ENCODE assay signal across 9 mouse cellular contexts in genomic region chr10:90966821-90967220, GRCm38 (mm10).
A peak's percentile ranks its signal among the peaks of the same experiment; 100 is the strongest.
DNase-seq lines count a peak whose midpoint lies in the region; ATAC-seq and TF ChIP-seq lines count a peak whose summit lies in the region.
"Had no signal": no experiment of that assay in that cellular context is flagged by ENCODE, and none has a peak within 500 bp of the region (broad histone marks: within the 10 kb centered on the region; RNA-seq: fewer than 3 reads in every experiment).

No protein-coding gene starts in this region.

- ATAC-seq in heart, embryonic 11.5 days (replicated peaks; ENCODE audit: insufficient number of reproducible peaks, low FRiP score, low TSS enrichment) = peak; percentile 27; the same call in 1 of the 2 replicates
- no peak; the same call in 1 of the 2 replicates for ATAC-seq in heart, embryonic 12.5 days (ENCODE audit: insufficient number of reproducible peaks, low FRiP score)
- ATAC-seq in embryonic facial prominence, embryonic 13.5 days (ENCODE audit: insufficient number of reproducible peaks, insufficient read depth, low FRiP score, low TSS enrichment, low read depth) = no peak
- peak; percentile 32; the same call in 1 of the 2 replicates for ATAC-seq in midbrain, embryonic 14.5 days (ENCODE audit: low FRiP score, low TSS enrichment)
- no peak for ATAC-seq in intestine, embryonic 16.5 days

- WGBS in heart, embryonic 11.5 days (ENCODE audit: insufficient replicate concordance) = 11% methylated on average over 9 of the region's 9 CpGs
- 9% methylated on average over 9 of the region's 9 CpGs for WGBS in heart, embryonic 12.5 days
- WGBS in embryonic facial prominence, embryonic 13.5 days = 17% methylated on average over 9 of the region's 9 CpGs
- 31% methylated on average over 9 of the region's 9 CpGs for WGBS in midbrain, embryonic 14.5 days
- WGBS in intestine, embryonic 16.5 days = 21% methylated on average over 9 of the region's 9 CpGs

- H3K4me2 ChIP-seq in heart, embryonic 11.5 days = no peak overlapping the region
- H3K4me2 ChIP-seq in heart, embryonic 12.5 days = no peak overlapping the region
- H3K4me2 ChIP-seq in embryonic facial prominence, embryonic 13.5 days = 0 out of 2 replicates have a peak overlapping the region, but pooled peaks have one; percentile 11
- H3K4me2 ChIP-seq in midbrain, embryonic 14.5 days (ENCODE audit: low read length) = no peak overlapping the region
- H3K4me2 ChIP-seq in intestine, embryonic 16.5 days (ENCODE audit: low read depth, low read length) = no peak overlapping the region

- DNase-seq in layer of hippocampus, adult 9-10 months (ENCODE audit: low spot score) = peak; percentile 71
- DNase-seq in midbrain, embryonic 14.5 days = peak; percentile 45
- DNase-seq in gastrocnemius, adult 2 months = no peak
- DNase-seq in heart, postnatal 10 days = no peak
- DNase-seq: gastrocnemius, postnatal 36 days had no signal

- H3K4me1 ChIP-seq in heart, embryonic 11.5 days (ENCODE audit: control insufficient read depth, insufficient read depth, low read length) = peaks cover 5% of the 10 kb centered on the region
- peaks cover 8% of the 10 kb centered on the region; the same call in 1 of the 2 replicates for H3K4me1 ChIP-seq in heart, embryonic 12.5 days (replicated peaks)
- H3K4me1 ChIP-seq in embryonic facial prominence, embryonic 13.5 days = peaks cover 42% of the 10 kb centered on the region
- H3K4me1 ChIP-seq in midbrain, embryonic 14.5 days (ENCODE audit: control insufficient read depth, insufficient read depth, low read length) = peaks cover 7% of the 10 kb centered on the region; the same call in 1 of the 2 replicates
- H3K4me1 ChIP-seq in intestine, embryonic 16.5 days (ENCODE audit: control insufficient read depth, insufficient read depth, low read length) = peaks cover 8% of the 10 kb centered on the region

- H3K36me3 ChIP-seq in heart, embryonic 11.5 days (ENCODE audit: control insufficient read depth, insufficient read depth, low read length) = no peaks in the 10 kb centered on the region
- no peaks in the 10 kb centered on the region for H3K36me3 ChIP-seq in heart, embryonic 12.5 days
- H3K36me3 ChIP-seq in embryonic facial prominence, embryonic 13.5 days = no peaks in the 10 kb centered on the region
- H3K36me3 ChIP-seq in midbrain, embryonic 14.5 days (ENCODE audit: control insufficient read depth, insufficient read depth, low read length) = no peaks in the 10 kb centered on the region
- no peaks in the 10 kb centered on the region for H3K36me3 ChIP-seq in intestine, embryonic 16.5 days (ENCODE audit: control insufficient read depth, insufficient read depth, low read length)

- peaks cover 55% of the 10 kb centered on the region for H3K27me3 ChIP-seq in heart, embryonic 11.5 days (ENCODE audit: control insufficient read depth, insufficient read depth, low read length)
- H3K27me3 ChIP-seq in heart, embryonic 12.5 days (replicated peaks) = peaks cover 66% of the 10 kb centered on the region
- peaks cover 47% of the 10 kb centered on the region for H3K27me3 ChIP-seq in embryonic facial prominence, embryonic 13.5 days
- peaks cover 12% of the 10 kb centered on the region for H3K27me3 ChIP-seq in midbrain, embryonic 14.5 days (ENCODE audit: control insufficient read depth, insufficient read depth, low read length)
- peaks cover 13% of the 10 kb centered on the region for H3K27me3 ChIP-seq in intestine, embryonic 16.5 days (replicated peaks; ENCODE audit: control insufficient read depth, insufficient read depth, low read length)

- no peak overlapping the region for H3K27ac ChIP-seq in heart, embryonic 11.5 days (ENCODE audit: low read depth, low read length)
- no peak overlapping the region for H3K27ac ChIP-seq in heart, embryonic 12.5 days (ENCODE audit: poor library complexity, severe bottlenecking)
- no peak overlapping the region for H3K27ac ChIP-seq in embryonic facial prominence, embryonic 13.5 days
- H3K27ac ChIP-seq in midbrain, embryonic 14.5 days (replicated peaks; ENCODE audit: low read depth, low read length) = no peak overlapping the region
- H3K27ac ChIP-seq in gastrocnemius, adult 2 months = no peak overlapping the region
- no peak overlapping the region for H3K27ac ChIP-seq in intestine, embryonic 16.5 days (ENCODE audit: low read length)

- H3K9ac ChIP-seq in heart, embryonic 11.5 days (ENCODE audit: low read depth, low read length) = no peak overlapping the region
- no peak overlapping the region for H3K9ac ChIP-seq in heart, embryonic 12.5 days
- no peak overlapping the region for H3K9ac ChIP-seq in embryonic facial prominence, embryonic 13.5 days
- H3K9ac ChIP-seq in midbrain, embryonic 14.5 days (replicated peaks; ENCODE audit: low read length) = no peak overlapping the region
- H3K9ac ChIP-seq in intestine, embryonic 16.5 days (ENCODE audit: low read depth, low read length) = no peak overlapping the region

- H3K9me3 ChIP-seq in heart, embryonic 11.5 days (replicated peaks; ENCODE audit: control insufficient read depth, low read length) = no peaks in the 10 kb centered on the region
- H3K9me3 ChIP-seq in heart, embryonic 12.5 days (replicated peaks) = no peaks in the 10 kb centered on the region
- no peaks in the 10 kb centered on the region for H3K9me3 ChIP-seq in embryonic facial prominence, embryonic 13.5 days
- H3K9me3 ChIP-seq in midbrain, embryonic 14.5 days (ENCODE audit: control insufficient read depth, low read length) = no peaks in the 10 kb centered on the region
- H3K9me3 ChIP-seq in intestine, embryonic 16.5 days (ENCODE audit: control insufficient read depth, low read length) = no peaks in the 10 kb centered on the region

- no peak overlapping the region for H3K4me3 ChIP-seq in heart, embryonic 11.5 days (ENCODE audit: low read depth, low read length)
- H3K4me3 ChIP-seq in heart, embryonic 12.5 days = no peak overlapping the region
- H3K4me3 ChIP-seq in embryonic facial prominence, embryonic 13.5 days = no peak overlapping the region
- H3K4me3 ChIP-seq in midbrain, embryonic 14.5 days (replicated peaks; ENCODE audit: low read depth, low read length) = no peak overlapping the region
- H3K4me3 ChIP-seq in gastrocnemius, adult 2 months = no peak overlapping the region
- no peak overlapping the region for H3K4me3 ChIP-seq in intestine, embryonic 16.5 days (ENCODE audit: low read length)

- intact Hi-C loops in gastrocnemius, adult 2 months (cut with DNase I) = no loop called here
- intact Hi-C loops in heart, postnatal 10 days (cut with DNase I) = no loop called here

- TF ChIP-seq CTCF in gastrocnemius, adult 2 months (IDR thresholded peaks at IDR 0.05) = no peak

Comparison
In these comparisons a context has a peak if more than half of its experiments do, and no peak if none do; other contexts are left out.
1. ATAC-seq: peak in heart, embryonic 11.5 days (single experiment) and midbrain, embryonic 14.5 days (single experiment); none in heart, embryonic 12.5 days (single experiment), embryonic facial prominence, embryonic 13.5 days (single experiment) and intestine, embryonic 16.5 days (single experiment).
2. DNase-seq: peak in layer of hippocampus, adult 9-10 months (single experiment) and midbrain, embryonic 14.5 days (single experiment); none in gastrocnemius, adult 2 months (single experiment) and heart, postnatal 10 days (0 of 2).